Mouse (Mus musculus) hindbrain, embryonic 13.5 days (tissue): ENCODE measurements at regions not wholly inside any gene's neighbourhood (a gene's known extent, or its start where the extent isn't known, plus 50 kb on each side); places are given as distances from the start of the nearest gene placed in this dataset.

Source experiments
- ATAC-seq: fragments of 200-750 bp; cut with Nextera tagmentation; 2 replicates; pipeline ENCODE4 v1.8.0; 2017; ENCODE audit warnings: moderate TSS enrichment; ENCODE audit not compliant: low FRiP score
- H3K27ac ChIP-seq: fragments of 300-500 bp; sonication (generic); 2 replicates; pipeline ENCODE4 v1.5.1; 2015; ENCODE audit warnings: inconsistent platforms, mild to moderate bottlenecking, moderate library complexity
- H3K27me3 ChIP-seq: fragments of 300-500 bp; sonication (generic); 2 replicates; pipeline ENCODE4 v1.6.1; 2015; ENCODE audit warnings: mild to moderate bottlenecking, inconsistent platforms
- H3K36me3 ChIP-seq: fragments of 300-500 bp; sonication (generic); 2 replicates; pipeline ENCODE4 v1.6.1; 2015; ENCODE audit warnings: mild to moderate bottlenecking, inconsistent platforms
- H3K4me1 ChIP-seq: fragments of 300-500 bp; sonication (generic); replicated peaks from 2 replicates; pipeline ENCODE4 v1.6.1; 2015; ENCODE audit warnings: inconsistent platforms
- H3K4me2 ChIP-seq: fragments of 300-500 bp; sonication (generic); 2 replicates; pipeline ENCODE4 v1.6.1; 2015; ENCODE audit warnings: inconsistent platforms, mild to moderate bottlenecking, moderate library complexity
- H3K4me3 ChIP-seq: fragments of 300-500 bp; sonication (generic); 2 replicates; pipeline ENCODE4 v1.5.1; 2015; ENCODE audit warnings: mild to moderate bottlenecking, inconsistent platforms
- H3K9ac ChIP-seq: fragments of 300-500 bp; sonication (generic); 2 replicates; pipeline ENCODE4 v1.6.1; 2015; ENCODE audit warnings: mild to moderate bottlenecking, inconsistent platforms
- H3K9me3 ChIP-seq: fragments of 300-500 bp; sonication (generic); 2 replicates; pipeline ENCODE4 v1.6.1; 2016; ENCODE audit warnings: inconsistent platforms
- WGBS: fragments of 180-500 bp; shearing (Covaris S2); methylation state at CpG from one replicate; pipeline ENCODE4 v1.1.7; 2015; 5-methylcytosine and 5-hydroxymethylcytosine counted together

GRCm38 (mm10) chr10:46185763-46186458 lies 608.3 kb downstream of the Hace1 start:
- no peaks in the 10 kb centered on the region for H3K4me1 ChIP-seq
- no peak overlapping the region for H3K4me2 ChIP-seq
- 72% methylated on average over 4 of the region's 4 CpGs for WGBS
- no peaks in the 10 kb centered on the region for H3K27me3 ChIP-seq
- H3K27ac ChIP-seq: no peak overlapping the region
- no peaks in the 10 kb centered on the region for H3K9me3 ChIP-seq
- ATAC-seq: no peak
- no peak overlapping the region for H3K4me3 ChIP-seq
- H3K36me3 ChIP-seq: no peaks in the 10 kb centered on the region
- no peak overlapping the region for H3K9ac ChIP-seq

GRCm38 (mm10) chr10:46194143-46194542 lies 616.5 kb downstream of the Hace1 start:
- no peaks in the 10 kb centered on the region for H3K9me3 ChIP-seq
- no peak overlapping the region for H3K27ac ChIP-seq
- no peak for ATAC-seq
- H3K27me3 ChIP-seq: no peaks in the 10 kb centered on the region
- no peak overlapping the region for H3K4me3 ChIP-seq
- H3K4me1 ChIP-seq: no peaks in the 10 kb centered on the region
- no peak overlapping the region for H3K4me2 ChIP-seq
- H3K36me3 ChIP-seq: no peaks in the 10 kb centered on the region
- no peak overlapping the region for H3K9ac ChIP-seq

- Histone ChIP-seq H3K9ac (no peak overlapping the region), H3K36me3 (no peaks in the 10 kb centered on the region), H3K9me3 (no peaks in the 10 kb centered on the region), H3K27ac (no peak overlapping the region), H3K4me1 (peaks cover 15% of the 10 kb centered on the region; the same call in 1 of the 2 replicates), H3K4me2 (no peak overlapping the region), H3K4me3 (no peak overlapping the region), H3K27me3 (no peaks in the 10 kb centered on the region)
- ATAC-seq: no peak
- WGBS: 43% methylated on average over 7 of the region's 7 CpGs
Measured at GRCm38 (mm10) chr10:46226837-46227402, 649.3 kb downstream of the Hace1 start.

GRCm38 (mm10) chr10:46229608-46230007 lies 652.0 kb downstream of the Hace1 start:
- no peak for ATAC-seq
- Histone ChIP-seq H3K9ac (no peak overlapping the region), H3K9me3 (no peaks in the 10 kb centered on the region), H3K4me1 (peaks cover 15% of the 10 kb centered on the region; the same call in 1 of the 2 replicates), H3K27ac (no peak overlapping the region), H3K36me3 (no peaks in the 10 kb centered on the region), H3K4me2 (no peak overlapping the region), H3K4me3 (no peak overlapping the region), H3K27me3 (no peaks in the 10 kb centered on the region)
- 53% methylated on average over 4 of the region's 4 CpGs for WGBS

- no peak overlapping the region for H3K9ac ChIP-seq
- no peak overlapping the region for H3K27ac ChIP-seq
- no peak overlapping the region for H3K4me3 ChIP-seq
- H3K9me3 ChIP-seq: no peaks in the 10 kb centered on the region
- ATAC-seq: no peak
- H3K4me2 ChIP-seq: no peak overlapping the region
- no peaks in the 10 kb centered on the region for H3K4me1 ChIP-seq
- H3K27me3 ChIP-seq: no peaks in the 10 kb centered on the region
- WGBS: 62% methylated on average over 2 of the region's 2 CpGs
- H3K36me3 ChIP-seq: no peaks in the 10 kb centered on the region
Measured at GRCm38 (mm10) chr10:46235581-46235980, 658.0 kb downstream of the Hace1 start.

- H3K27ac ChIP-seq: no peak overlapping the region
- 66% methylated on average over 1 of the region's 1 CpGs for WGBS
- H3K9me3 ChIP-seq: no peaks in the 10 kb centered on the region
- ATAC-seq: no peak
- H3K27me3 ChIP-seq: no peaks in the 10 kb centered on the region
- H3K9ac ChIP-seq: no peak overlapping the region
- no peak overlapping the region for H3K4me2 ChIP-seq
- H3K4me1 ChIP-seq: no peaks in the 10 kb centered on the region
- H3K4me3 ChIP-seq: no peak overlapping the region
- no peaks in the 10 kb centered on the region for H3K36me3 ChIP-seq
Measured at GRCm38 (mm10) chr10:46255575-46255974, 677.9 kb downstream of the Hace1 start.

DNA sequence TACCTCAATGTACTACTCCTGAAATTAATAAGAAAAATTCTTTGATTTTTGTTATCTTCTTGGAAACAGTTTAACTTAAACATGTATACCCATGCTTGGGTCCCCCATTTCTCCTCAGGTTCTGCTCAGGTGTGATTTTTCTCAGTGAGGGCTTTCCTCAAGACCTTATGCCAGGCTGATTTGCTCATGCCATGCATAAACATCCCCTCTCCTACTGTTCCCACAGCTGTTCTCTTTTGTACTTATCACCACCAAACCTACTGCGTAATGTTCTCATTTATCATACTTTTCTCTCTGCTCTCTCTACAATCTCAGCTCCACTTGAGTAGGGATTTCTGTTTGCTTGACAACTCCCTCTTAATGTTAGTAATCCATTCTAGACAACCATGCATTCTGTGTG lies 692.1 kb downstream of the Hace1 start:
- Histone ChIP-seq H3K9ac (no peak overlapping the region), H3K4me2 (no peak overlapping the region), H3K4me1 (no peaks in the 10 kb centered on the region), H3K27ac (no peak overlapping the region), H3K4me3 (no peak overlapping the region), H3K9me3 (no peaks in the 10 kb centered on the region), H3K36me3 (no peaks in the 10 kb centered on the region), H3K27me3 (no peaks in the 10 kb centered on the region)
- WGBS: 83% methylated on average over 1 of the region's 1 CpGs
- no peak for ATAC-seq

GRCm38 (mm10) chr10:46273846-46274245 lies 696.2 kb downstream of the Hace1 start:
- Histone ChIP-seq H3K9me3 (no peaks in the 10 kb centered on the region), H3K4me2 (no peak overlapping the region), H3K27me3 (no peaks in the 10 kb centered on the region), H3K4me1 (no peaks in the 10 kb centered on the region), H3K9ac (no peak overlapping the region), H3K27ac (no peak overlapping the region), H3K4me3 (no peak overlapping the region), H3K36me3 (no peaks in the 10 kb centered on the region)
- no peak for ATAC-seq
- 62% methylated on average over 1 of the region's 1 CpGs for WGBS

- no peaks in the 10 kb centered on the region for H3K9me3 ChIP-seq
- no peak for ATAC-seq
- no peak overlapping the region for H3K9ac ChIP-seq
- no peaks in the 10 kb centered on the region for H3K36me3 ChIP-seq
- H3K27me3 ChIP-seq: no peaks in the 10 kb centered on the region
- H3K4me2 ChIP-seq: no peak overlapping the region
- no peak overlapping the region for H3K4me3 ChIP-seq
- H3K4me1 ChIP-seq: no peaks in the 10 kb centered on the region
- 84% methylated on average over 5 of the region's 5 CpGs for WGBS
- no peak overlapping the region for H3K27ac ChIP-seq
Measured at GRCm38 (mm10) chr10:46294290-46294689, 716.7 kb downstream of the Hace1 start.

DNA sequence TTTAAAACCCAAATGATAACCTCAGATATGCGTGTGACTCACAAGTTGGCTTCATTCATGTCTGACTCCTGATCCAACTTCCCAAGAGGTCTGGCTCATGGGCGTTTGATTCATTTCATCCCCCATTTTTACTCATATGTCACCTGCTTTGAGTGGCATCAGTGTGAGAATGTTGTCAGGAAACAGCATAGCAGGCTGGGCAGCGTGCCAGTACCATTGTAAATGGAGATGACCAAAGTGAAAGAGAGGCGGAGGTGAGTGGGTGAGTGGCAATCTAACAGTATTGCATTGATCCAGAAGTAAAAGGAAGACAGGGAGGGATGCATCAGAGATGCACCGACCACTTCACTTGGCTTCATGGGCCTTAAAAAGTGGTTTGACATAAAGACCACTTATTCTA lies 720.7 kb downstream of the Hace1 start:
- Histone ChIP-seq H3K9ac (no peak overlapping the region), H3K27ac (no peak overlapping the region), H3K27me3 (no peaks in the 10 kb centered on the region), H3K4me3 (no peak overlapping the region), H3K36me3 (no peaks in the 10 kb centered on the region), H3K4me1 (no peaks in the 10 kb centered on the region), H3K4me2 (no peak overlapping the region), H3K9me3 (no peaks in the 10 kb centered on the region)
- no peak for ATAC-seq
- WGBS: 62% methylated on average over 5 of the region's 5 CpGs

DNA sequence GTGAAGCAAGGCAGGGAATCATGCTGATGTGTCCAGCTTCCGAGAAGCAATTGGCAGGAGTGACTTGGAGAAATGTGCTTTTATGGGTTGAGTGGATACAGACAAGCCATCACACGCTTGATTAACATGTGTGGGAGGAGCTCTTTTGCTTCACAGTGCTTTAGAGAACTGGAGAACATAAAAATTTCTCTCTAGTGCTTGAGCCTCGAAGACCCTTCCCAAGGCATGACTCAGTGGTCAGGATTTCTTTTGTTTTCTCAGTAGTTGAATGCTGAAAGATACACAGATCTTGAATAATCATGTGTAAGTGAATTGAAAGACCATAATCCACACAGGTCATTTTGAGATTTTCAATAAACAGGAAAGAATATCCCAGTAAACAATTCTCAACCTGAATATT lies 721.9 kb downstream of the Hace1 start:
- no peaks in the 10 kb centered on the region for H3K4me1 ChIP-seq
- H3K27me3 ChIP-seq: no peaks in the 10 kb centered on the region
- ATAC-seq: no peak
- no peak overlapping the region for H3K4me2 ChIP-seq
- H3K9me3 ChIP-seq: no peaks in the 10 kb centered on the region
- H3K4me3 ChIP-seq: no peak overlapping the region
- 36% methylated on average over 3 of the region's 3 CpGs for WGBS
- H3K27ac ChIP-seq: no peak overlapping the region
- H3K36me3 ChIP-seq: no peaks in the 10 kb centered on the region
- H3K9ac ChIP-seq: no peak overlapping the region

DNA sequence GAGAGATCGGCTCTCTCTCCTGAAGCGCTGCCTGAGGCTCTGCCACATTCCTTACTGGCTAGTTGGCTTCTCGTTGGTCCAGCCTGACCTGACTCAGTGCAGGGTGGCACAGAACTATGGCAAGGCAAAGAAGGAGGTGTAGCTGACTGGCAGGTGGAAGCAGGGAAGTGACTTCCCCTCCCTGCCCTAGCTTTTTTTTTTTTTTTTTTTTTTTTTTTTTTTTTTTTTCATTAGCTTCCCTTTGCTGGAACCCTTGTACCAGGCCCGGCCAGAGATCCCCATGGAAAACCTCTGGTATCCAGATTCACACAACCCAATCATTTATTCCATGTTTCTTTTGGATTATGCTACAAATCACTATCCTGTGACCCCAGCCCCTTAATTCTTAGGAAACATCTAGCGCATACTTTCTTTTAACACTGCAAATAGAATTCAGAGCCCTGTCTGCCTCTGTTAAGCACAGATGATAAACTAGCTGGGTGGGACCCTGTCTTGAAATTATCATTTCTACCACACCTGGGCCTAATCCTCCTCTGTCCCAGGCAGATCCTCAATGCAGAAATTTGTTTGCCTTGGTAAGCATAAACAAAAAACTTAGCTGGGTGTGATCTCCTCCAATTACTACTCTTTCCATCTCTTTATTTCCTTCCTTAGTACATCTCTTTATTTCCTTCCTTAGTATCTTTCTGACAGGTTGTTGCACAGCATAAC lies 742.9 kb downstream of the Hace1 start:
- no peak for ATAC-seq
- Histone ChIP-seq H3K27me3 (no peaks in the 10 kb centered on the region), H3K4me1 (no peaks in the 10 kb centered on the region), H3K27ac (no peak overlapping the region), H3K4me3 (no peak overlapping the region), H3K4me2 (no peak overlapping the region), H3K9ac (no peak overlapping the region), H3K9me3 (no peaks in the 10 kb centered on the region), H3K36me3 (no peaks in the 10 kb centered on the region)
- WGBS: 90% methylated on average over 5 of the region's 5 CpGs

GRCm38 (mm10) chr10:46321040-46321439 lies 743.4 kb downstream of the Hace1 start:
- H3K4me3 ChIP-seq: no peak overlapping the region
- WGBS: 93% methylated on average over 3 of the region's 3 CpGs

More at GRCm38 (mm10) chr10:46321040-46321439, 743.4 kb downstream of the Hace1 start:
- H3K27me3 ChIP-seq: no peaks in the 10 kb centered on the region
- no peaks in the 10 kb centered on the region for H3K9me3 ChIP-seq
- no peaks in the 10 kb centered on the region for H3K4me1 ChIP-seq
- no peak overlapping the region for H3K27ac ChIP-seq
- no peak overlapping the region for H3K9ac ChIP-seq
- H3K36me3 ChIP-seq: no peaks in the 10 kb centered on the region
- no peak for ATAC-seq
- no peak overlapping the region for H3K4me2 ChIP-seq
